Mouse (Mus musculus) CD4-positive, CD25-positive, alpha-beta regulatory T cell, adult 2 months (primary cell): ENCODE data around the gene Auts2.

Experiments used
- DNase-seq: peaks from one replicate; pipeline ENCODE4 v3.0.0-alpha.2; 2012; ENCODE audit warnings: low read depth, low spot score

Gene Auts2

GRCm38 (mm10) chr5:131531744-131532552 is 1011.2 kb downstream of the Auts2 start:
- DNase-seq, result no peak

GRCm38 (mm10) chr5:131530828-131531227 is 1012.3 kb downstream of the Auts2 start:
- no peak for DNase-seq

- DNase-seq, result no peak
Observed at GRCm38 (mm10) chr5:131526666-131527065, 1016.5 kb downstream of the Auts2 start.

GRCm38 (mm10) chr5:131524900-131525465 is 1018.2 kb downstream of the Auts2 start:
- no peak for DNase-seq

GRCm38 (mm10) chr5:131519560-131519959 is 1023.6 kb downstream of the Auts2 start:
- no peak for DNase-seq

GRCm38 (mm10) chr5:131517677-131518076 is 1025.5 kb downstream of the Auts2 start:
- DNase-seq, result no peak

- DNase-seq, result no peak
Observed at GRCm38 (mm10) chr5:131515707-131516407, 1027.3 kb downstream of the Auts2 start.

GRCm38 (mm10) chr5:131513753-131514152 is 1029.4 kb downstream of the Auts2 start:
- no peak for DNase-seq

- no peak for DNase-seq
Observed at GRCm38 (mm10) chr5:131512617-131513016, 1030.5 kb downstream of the Auts2 start.

GRCm38 (mm10) chr5:131510659-131511058 is 1032.5 kb downstream of the Auts2 start:
- no peak for DNase-seq

- DNase-seq, result no peak
Observed at GRCm38 (mm10) chr5:131509315-131509714, 1033.8 kb downstream of the Auts2 start.

GRCm38 (mm10) chr5:131498865-131499264 is 1044.3 kb downstream of the Auts2 start:
- no peak for DNase-seq

- DNase-seq, result no peak
Observed at GRCm38 (mm10) chr5:131496517-131497216, 1046.5 kb downstream of the Auts2 start.

GRCm38 (mm10) chr5:131494564-131494963 is 1048.6 kb downstream of the Auts2 start:
- DNase-seq, result no peak

- DNase-seq, result no peak
Observed at GRCm38 (mm10) chr5:131492535-131492934, 1050.6 kb downstream of the Auts2 start.

GRCm38 (mm10) chr5:131491843-131492242 is 1051.3 kb downstream of the Auts2 start:
- no peak for DNase-seq

GRCm38 (mm10) chr5:131490811-131491210 is 1052.3 kb downstream of the Auts2 start:
- no peak for DNase-seq

GRCm38 (mm10) chr5:131489846-131490245 is 1053.3 kb downstream of the Auts2 start:
- no peak for DNase-seq

- no peak for DNase-seq
Observed at GRCm38 (mm10) chr5:131486527-131486926, 1056.6 kb downstream of the Auts2 start.

GRCm38 (mm10) chr5:131475278-131475677 is 1067.9 kb downstream of the Auts2 start:
- no peak for DNase-seq

GRCm38 (mm10) chr5:131468609-131469008 is 1074.5 kb downstream of the Auts2 start:
- DNase-seq, result no peak

GRCm38 (mm10) chr5:131466131-131466530 is 1077.0 kb downstream of the Auts2 start:
- DNase-seq, result no peak
